Mouse (Mus musculus): ENCODE measurements around the gene Arpc3.
"Not testable (repeated sequence)": the region's sequence is repeated elsewhere in the genome, so short reads cannot be mapped to it uniquely, and the experiment has no call there.

The Arpc3 gene

GRCm38 (mm10) chr5:122444492-122444891 is 52.8 kb downstream of the Arpc3 start:
- no peak for DNase-seq

- no peak for DNase-seq
These were observed 53.5 kb downstream of the Arpc3 start for GRCm38 (mm10) chr5:122445051-122445610.

- no peak for DNase-seq
These were observed 56.2 kb downstream of the Arpc3 start for GRCm38 (mm10) chr5:122447857-122448256.

GRCm38 (mm10) chr5:122448869-122449268 is 57.2 kb downstream of the Arpc3 start:
- no peak for DNase-seq

- no peak for DNase-seq
These were observed 58.3 kb downstream of the Arpc3 start for GRCm38 (mm10) chr5:122449946-122450345.

GRCm38 (mm10) chr5:122450913-122451317 is 59.2 kb downstream of the Arpc3 start:
- DNase-seq: no peak

- DNase-seq: no peak
These were observed 59.6 kb downstream of the Arpc3 start for GRCm38 (mm10) chr5:122451324-122451723.

- no peak for DNase-seq
These were observed 60.5 kb downstream of the Arpc3 start for GRCm38 (mm10) chr5:122452194-122452593.

GRCm38 (mm10) chr5:122453188-122453587 is 61.5 kb downstream of the Arpc3 start:
- no peak for DNase-seq

- no peak for DNase-seq
These were observed 62.8 kb downstream of the Arpc3 start for GRCm38 (mm10) chr5:122454442-122454841.

- DNase-seq: no peak
These were observed 63.2 kb downstream of the Arpc3 start for GRCm38 (mm10) chr5:122454883-122455282.

GRCm38 (mm10) chr5:122455584-122455983 is 63.9 kb downstream of the Arpc3 start:
- DNase-seq: no peak

GRCm38 (mm10) chr5:122457054-122457453 is 65.4 kb downstream of the Arpc3 start:
- not testable (repeated sequence) for DNase-seq

- no peak for DNase-seq
These were observed 66.4 kb downstream of the Arpc3 start for GRCm38 (mm10) chr5:122458066-122458465.

GRCm38 (mm10) chr5:122459335-122459734 is 67.7 kb downstream of the Arpc3 start:
- DNase-seq: no peak

GRCm38 (mm10) chr5:122460656-122461055 is 69.0 kb downstream of the Arpc3 start:
- DNase-seq: no peak

GRCm38 (mm10) chr5:122461431-122461830 is 69.8 kb downstream of the Arpc3 start:
- DNase-seq: no peak

All from thymus, postnatal 14 days (tissue).